Mouse (Mus musculus): ENCODE results near the gene Rph3a.

GRCm38 (mm10) chr5:120974522-120974921 is 35.4 kb downstream of the Rph3a start:
- no peak for TF ChIP-seq POLR2A (IDR thresholded peaks at IDR 0.05; ENCODE audit: control insufficient read depth in 1 of 2, insufficient read depth in 1 of 2, low read depth in 1 of 2, low read length in 2 of 2, poor library complexity in 1 of 2)
- TF ChIP-seq RCOR1 (IDR thresholded peaks at IDR 0.05; ENCODE audit: low read depth, low read length) = no peak
- no peak for TF ChIP-seq KAT2A (conservative IDR thresholded peaks at IDR 0.05; ENCODE audit: low read depth, low read length)
- no peak for TF ChIP-seq CTCF (IDR thresholded peaks at IDR 0.05 in 2 of 3, conservative IDR thresholded peaks at IDR 0.05 in 1 of 3; ENCODE audit: control insufficient read depth in 1 of 3, insufficient read depth in 1 of 3, low read depth in 2 of 3, low read length in 3 of 3, poor library complexity in 1 of 3, severe bottlenecking in 1 of 3)
- no peak for TF ChIP-seq MEF2A (IDR thresholded peaks at IDR 0.05; ENCODE audit: extremely low read depth, insufficient replicate concordance, low read depth, low read length, poor library complexity, severe bottlenecking)
- no peak for TF ChIP-seq USF1 (IDR thresholded peaks at IDR 0.05; ENCODE audit: low read depth, low read length)
- TF ChIP-seq EP300 (IDR thresholded peaks at IDR 0.05; ENCODE audit: low read depth in 1 of 2, low read length in 2 of 2) = no peak
- TF ChIP-seq TAL1 (IDR thresholded peaks at IDR 0.05; ENCODE audit: low read length) = no peak
- no peak for TF ChIP-seq MYC (IDR thresholded peaks at IDR 0.05; ENCODE audit: low read depth, low read length)
- TF ChIP-seq POLR2AphosphoS2 (IDR thresholded peaks at IDR 0.05; ENCODE audit: low read length) = no peak

All from MEL (cell line).